Mouse (Mus musculus) cortical plate, adult 2 months (tissue): ENCODE results near the gene Cd52.

Experiments used
- CTCF ChIP-seq: fragments of 200-500 bp; IDR thresholded peaks from 2 replicates; pipeline ENCODE4 v1.5.1; 2011; ENCODE audit warnings: mild to moderate bottlenecking, control low read depth, low read length; ENCODE audit not compliant: insufficient read depth; ENCODE audit errors: extremely low read depth
- POLR2A ChIP-seq: fragments of 200-500 bp; IDR thresholded peaks from 2 replicates; pipeline ENCODE4 v1.6.1; 2011; ENCODE audit warnings: mild to moderate bottlenecking, low read length, control low read depth; ENCODE audit not compliant: insufficient read depth; ENCODE audit errors: extremely low read depth

DNA sequence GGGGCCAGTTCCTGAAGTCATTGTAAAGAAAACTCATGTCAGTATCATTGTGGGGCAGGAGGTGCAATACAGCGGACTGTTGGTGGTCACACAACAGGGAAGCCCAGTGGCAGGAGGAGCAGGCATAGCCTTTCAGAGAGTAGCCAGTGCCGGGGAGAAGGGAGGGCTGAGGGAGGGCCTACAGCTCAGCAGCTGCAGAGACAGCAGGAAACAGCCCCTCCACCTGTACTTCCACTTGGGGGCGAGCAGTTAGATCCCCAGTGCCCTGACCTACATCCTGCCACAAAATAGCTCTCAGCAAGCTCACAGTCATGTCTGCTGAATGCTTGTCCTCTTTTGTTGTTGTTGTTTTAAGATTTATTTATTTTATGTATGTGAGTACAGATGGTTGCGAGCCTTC, 26.7 kb upstream of the Cd52 start:
- TF ChIP-seq POLR2A = no peak
- no peak for TF ChIP-seq CTCF
